Mouse (Mus musculus): Measurements from ENCODE around the gene Olfr631. TPM values are rescaled to one million over a fixed set of nuclear protein-coding genes. Genes with fewer than 3 reads are reported as not detected.

Olfr631 gene
- polyA plus RNA-seq (2012; ENCODE audit: low replicate concordance) = not detected in 2 replicates

GRCm38 (mm10) chr7:103928525-103928924 is at the start of gene Olfr631:
TSS of gene Olfr631 (plus strand) at chr7:103928825.

GRCm38 (mm10) chr7:103886152-103886551 is 42.5 kb upstream of the Olfr631 start, which contains the start of gene Olfr66:
TSS of gene Olfr66 (minus strand) at chr7:103886252.

GRCm38 (mm10) chr7:103894385-103894784 is 34.2 kb upstream of the Olfr631 start, which contains the start of gene Olfr64:
TSS of gene Olfr64 (minus strand) at chr7:103894485.

GRCm38 (mm10) chr7:103903187-103903586 is 25.4 kb upstream of the Olfr631 start, which contains the start of gene Olfr65:
TSS of gene Olfr65 (plus strand) at chr7:103903487.

GRCm38 (mm10) chr7:103934264-103934663 is 5.6 kb downstream of the Olfr631 start, which contains the start of gene Olfr632:
TSS of gene Olfr632 (plus strand) at chr7:103934347.

GRCm38 (mm10) chr7:103944137-103944536 is 15.5 kb downstream of the Olfr631 start, which contains the start of gene Olfr633:
TSS of gene Olfr633 (plus strand) at chr7:103944437.

GRCm38 (mm10) chr7:103970852-103971251 is 42.2 kb downstream of the Olfr631 start, which contains the start of gene Olfr635:
TSS of gene Olfr635 (plus strand) at chr7:103971152.

Other genes starting within 250 kb of the Olfr631 start
- gene Olfr625-ps1, start 246.1 kb upstream of the Olfr631 start, polyA plus RNA-seq (2012; ENCODE audit: low replicate concordance) = not detected in 2 replicates
- gene Olfr243, start 214.2 kb upstream of the Olfr631 start, polyA plus RNA-seq (2012; ENCODE audit: low replicate concordance) = not detected in 2 replicates
- not detected in 2 replicates for gene Olfr628, start 198.5 kb upstream of the Olfr631 start, polyA plus RNA-seq (2012; ENCODE audit: low replicate concordance)
- not detected in 2 replicates for gene Olfr629, start 183.9 kb upstream of the Olfr631 start, polyA plus RNA-seq (2012; ENCODE audit: low replicate concordance)
- gene Olfr630, start 171.5 kb upstream of the Olfr631 start, polyA plus RNA-seq (2012; ENCODE audit: low replicate concordance) = not detected in 2 replicates
- not detected in 2 replicates for gene Olfr69, start 157.2 kb upstream of the Olfr631 start, polyA plus RNA-seq (2012; ENCODE audit: low replicate concordance)
- gene Olfr68, start 149.1 kb upstream of the Olfr631 start, polyA plus RNA-seq (2012; ENCODE audit: low replicate concordance) = not detected in 2 replicates
- not detected in 2 replicates for gene Olfr67, start 137.0 kb upstream of the Olfr631 start, polyA plus RNA-seq (2012; ENCODE audit: low replicate concordance)
- gene Hbb-bt, start 114.8 kb upstream of the Olfr631 start, polyA plus RNA-seq (2012; ENCODE audit: low replicate concordance) = 80.8 and 4,115 TPM in 2 replicates
- 6,525 and 69,736 TPM in 2 replicates for gene Hbb-bs, start 100.7 kb upstream of the Olfr631 start, polyA plus RNA-seq (2012; ENCODE audit: low replicate concordance)
- gene Hbb-bh2, start 88.3 kb upstream of the Olfr631 start, polyA plus RNA-seq (2012; ENCODE audit: low replicate concordance) = not detected in 2 replicates
- gene Hbb-bh1, start 85.7 kb upstream of the Olfr631 start, polyA plus RNA-seq (2012; ENCODE audit: low replicate concordance) = not detected in 2 replicates
- gene Hbb-y, start 75.6 kb upstream of the Olfr631 start, polyA plus RNA-seq (2012; ENCODE audit: low replicate concordance) = not detected in 2 replicates
- 0.15 TPM in 1 of 2 replicates, not detected in the other for gene Olfr66, start 42.6 kb upstream of the Olfr631 start, polyA plus RNA-seq (2012; ENCODE audit: low replicate concordance)
- not detected in 2 replicates for gene Olfr64, start 34.3 kb upstream of the Olfr631 start, polyA plus RNA-seq (2012; ENCODE audit: low replicate concordance)
- not detected in 2 replicates for gene Olfr65, start 25.3 kb upstream of the Olfr631 start, polyA plus RNA-seq (2012; ENCODE audit: low replicate concordance)
- not detected in 2 replicates for gene Olfr632, start 5.5 kb downstream of the Olfr631 start, polyA plus RNA-seq (2012; ENCODE audit: low replicate concordance)
- gene Olfr633, start 15.6 kb downstream of the Olfr631 start, polyA plus RNA-seq (2012; ENCODE audit: low replicate concordance) = not detected in 2 replicates
- 0.02 and 0.03 TPM in 2 replicates for gene Olfr635, start 42.3 kb downstream of the Olfr631 start, polyA plus RNA-seq (2012; ENCODE audit: low replicate concordance)
- gene Olfr638, start 69.9 kb downstream of the Olfr631 start, polyA plus RNA-seq (2012; ENCODE audit: low replicate concordance) = not detected in 2 replicates
- gene Olfr639, start 88.5 kb downstream of the Olfr631 start, polyA plus RNA-seq (2012; ENCODE audit: low replicate concordance) = not detected in 2 replicates
- not detected in 2 replicates for gene Olfr640, start 96.7 kb downstream of the Olfr631 start, polyA plus RNA-seq (2012; ENCODE audit: low replicate concordance)
- gene Olfr641, start 106.6 kb downstream of the Olfr631 start, polyA plus RNA-seq (2012; ENCODE audit: low replicate concordance) = not detected in 2 replicates
- not detected in 2 replicates for gene Olfr642, start 123.8 kb downstream of the Olfr631 start, polyA plus RNA-seq (2012; ENCODE audit: low replicate concordance)
- 0.04 TPM in 1 of 2 replicates, not detected in the other for gene 4930516K23Rik, start 132.6 kb downstream of the Olfr631 start, polyA plus RNA-seq (2012; ENCODE audit: low replicate concordance)
- gene Olfr644, start 143.0 kb downstream of the Olfr631 start, polyA plus RNA-seq (2012; ENCODE audit: low replicate concordance) = not detected in 2 replicates
- not detected in 2 replicates for gene Olfr645, start 156.6 kb downstream of the Olfr631 start, polyA plus RNA-seq (2012; ENCODE audit: low replicate concordance)
- gene Olfr646, start 176.0 kb downstream of the Olfr631 start, polyA plus RNA-seq (2012; ENCODE audit: low replicate concordance) = not detected in 2 replicates
- gene Ubqln5, start 201.0 kb downstream of the Olfr631 start, polyA plus RNA-seq (2012; ENCODE audit: low replicate concordance) = not detected in 2 replicates
- gene Olfr643, start 208.6 kb downstream of the Olfr631 start, polyA plus RNA-seq (2012; ENCODE audit: low replicate concordance) = not detected in 2 replicates
- not detected in 2 replicates for gene Ubqln3, start 214.5 kb downstream of the Olfr631 start, polyA plus RNA-seq (2012; ENCODE audit: low replicate concordance)
- not detected in 2 replicates for gene Ubqlnl, start 221.7 kb downstream of the Olfr631 start, polyA plus RNA-seq (2012; ENCODE audit: low replicate concordance)
- gene Olfm5, start 236.0 kb downstream of the Olfr631 start, polyA plus RNA-seq (2012; ENCODE audit: low replicate concordance) = not detected in 2 replicates